Mouse (Mus musculus): ENCODE results near the gene Nabp2. TPM values are rescaled to one million over a fixed set of nuclear protein-coding genes. Genes with fewer than 3 reads are reported as not detected.
A peak's percentile ranks its signal among the peaks of the same experiment; 100 is the strongest.

The Nabp2 gene
- polyA plus RNA-seq, 1 experiment from 2014 or later, result 87.9 TPM

GRCm38 (mm10) chr10:128377940-128378448 is 33.3 kb downstream of the Nabp2 start:
- H3K4me3 ChIP-seq (replicated peaks), result peak overlapping the region; percentile 94
- peak overlapping the region; percentile 99 for H3K9ac ChIP-seq
- no peak for ATAC-seq
- H3K36me3 ChIP-seq, result peaks cover 30% of the 10 kb centered on the region
- no peaks in the 10 kb centered on the region for H3K9me3 ChIP-seq
- 52% methylated on average over 14 of the region's 14 CpGs for WGBS
- peaks cover 15% of the 10 kb centered on the region for H3K4me1 ChIP-seq (replicated peaks)
- peak overlapping the region; percentile 94; the same call in 1 of the 2 replicates for H3K27ac ChIP-seq
- peak overlapping the region; percentile 92 for H3K4me2 ChIP-seq (replicated peaks)
- no peaks in the 10 kb centered on the region for H3K27me3 ChIP-seq (replicated peaks)

GRCm38 (mm10) chr10:128377222-128377939 is 33.9 kb downstream of the Nabp2 start:
- peak overlapping the region; percentile 99 for H3K9ac ChIP-seq
- no peaks in the 10 kb centered on the region for H3K9me3 ChIP-seq
- H3K4me2 ChIP-seq (replicated peaks), result peak overlapping the region; percentile 92
- H3K27ac ChIP-seq, result peak overlapping the region; percentile 94
- WGBS, result under 1% methylated on average over 47 of the region's 47 CpGs
- H3K36me3 ChIP-seq, result peaks cover 24% of the 10 kb centered on the region
- H3K4me1 ChIP-seq (replicated peaks), result peaks cover 15% of the 10 kb centered on the region
- no peaks in the 10 kb centered on the region for H3K27me3 ChIP-seq (replicated peaks)
- ATAC-seq, result peak; percentile 74
- H3K4me3 ChIP-seq (replicated peaks), result peak overlapping the region; percentile 94

GRCm38 (mm10) chr10:128376455-128377211 is 34.7 kb downstream of the Nabp2 start, which contains the start of gene Ankrd52:
Gene Ankrd52 (plus strand): TSS chr10:128377115.
- H3K9ac ChIP-seq, result peak within 1 kb of the TSS; percentile 99
- peak within 1 kb of the TSS; percentile 92 for H3K4me2 ChIP-seq (replicated peaks)
- H3K36me3 ChIP-seq, result peaks cover 16% of the 10 kb centered on the region
- H3K4me3 ChIP-seq (replicated peaks), result peak within 1 kb of the TSS; percentile 94
- peak; percentile 96 for ATAC-seq
- H3K27ac ChIP-seq, result peak within 1 kb of the TSS; percentile 94
- whole genome bisulfite sequencing, result under 1% methylated on average over 42 of the region's 73 CpGs
- no peaks in the 10 kb centered on the region for H3K27me3 ChIP-seq (replicated peaks)
- no peaks in the 10 kb centered on the region for H3K9me3 ChIP-seq
- H3K4me1 ChIP-seq (replicated peaks), result peaks cover 15% of the 10 kb centered on the region

GRCm38 (mm10) chr10:128376099-128376454 is 35.2 kb downstream of the Nabp2 start:
- ATAC-seq, result no peak
- Histone ChIP-seq H3K9ac (peak overlapping the region; percentile 99), H3K4me1 (replicated peaks) (peaks cover 15% of the 10 kb centered on the region), H3K4me2 (replicated peaks) (peak overlapping the region; percentile 92), H3K27me3 (replicated peaks) (no peaks in the 10 kb centered on the region), H3K27ac (peak overlapping the region; percentile 94), H3K9me3 (no peaks in the 10 kb centered on the region), H3K36me3 (peaks cover 13% of the 10 kb centered on the region), H3K4me3 (replicated peaks) (peak overlapping the region; percentile 94)
- 46% methylated on average over 4 of the region's 4 CpGs for WGBS

GRCm38 (mm10) chr10:128374393-128374792 is 36.9 kb downstream of the Nabp2 start:
- no peak overlapping the region for H3K9ac ChIP-seq
- no peak overlapping the region for H3K4me3 ChIP-seq (replicated peaks)
- ATAC-seq, result no peak
- H3K9me3 ChIP-seq, result no peaks in the 10 kb centered on the region
- H3K27ac ChIP-seq, result no peak overlapping the region
- no peak overlapping the region for H3K4me2 ChIP-seq (replicated peaks)
- peaks cover 18% of the 10 kb centered on the region for H3K4me1 ChIP-seq (replicated peaks)
- 76% methylated on average over 6 of the region's 6 CpGs for WGBS
- H3K27me3 ChIP-seq (replicated peaks), result no peaks in the 10 kb centered on the region
- peaks cover 3% of the 10 kb centered on the region; the same call in 1 of the 2 replicates for H3K36me3 ChIP-seq

GRCm38 (mm10) chr10:128372989-128373748 is 38.1 kb downstream of the Nabp2 start:
- Histone ChIP-seq H3K9ac (no peak overlapping the region), H3K27ac (0 out of 2 replicates have a peak overlapping the region, but pooled peaks have one; percentile 13), H3K4me2 (replicated peaks) (no peak overlapping the region), H3K27me3 (replicated peaks) (no peaks in the 10 kb centered on the region), H3K4me3 (replicated peaks) (no peak overlapping the region), H3K9me3 (no peaks in the 10 kb centered on the region), H3K4me1 (replicated peaks) (peaks cover 11% of the 10 kb centered on the region), H3K36me3 (no peaks in the 10 kb centered on the region)
- ATAC-seq, result no peak
- 69% methylated on average over 6 of the region's 6 CpGs for WGBS

GRCm38 (mm10) chr10:128372142-128372541 is 39.1 kb downstream of the Nabp2 start:
- no peak overlapping the region for H3K27ac ChIP-seq
- peaks cover 15% of the 10 kb centered on the region for H3K4me1 ChIP-seq (replicated peaks)
- no peak overlapping the region for H3K4me2 ChIP-seq (replicated peaks)
- ATAC-seq, result no peak
- no peaks in the 10 kb centered on the region for H3K36me3 ChIP-seq
- H3K4me3 ChIP-seq (replicated peaks), result no peak overlapping the region
- no peak overlapping the region for H3K9ac ChIP-seq
- H3K9me3 ChIP-seq, result no peaks in the 10 kb centered on the region
- no peaks in the 10 kb centered on the region for H3K27me3 ChIP-seq (replicated peaks)
- WGBS, result 84% methylated on average over 5 of the region's 5 CpGs

GRCm38 (mm10) chr10:128370601-128371000 is 40.7 kb downstream of the Nabp2 start:
- Histone ChIP-seq H3K9me3 (no peaks in the 10 kb centered on the region), H3K4me2 (replicated peaks) (no peak overlapping the region), H3K27ac (no peak overlapping the region), H3K9ac (no peak overlapping the region), H3K27me3 (replicated peaks) (no peaks in the 10 kb centered on the region), H3K4me3 (replicated peaks) (no peak overlapping the region), H3K4me1 (replicated peaks) (peaks cover 15% of the 10 kb centered on the region), H3K36me3 (no peaks in the 10 kb centered on the region)
- WGBS, result 38% methylated on average over 4 of the region's 4 CpGs
- ATAC-seq, result peak; percentile 22; the same call in 1 of the 2 replicates

GRCm38 (mm10) chr10:128370021-128370420 is 41.3 kb downstream of the Nabp2 start:
- Histone ChIP-seq H3K4me3 (replicated peaks) (no peak overlapping the region), H3K36me3 (no peaks in the 10 kb centered on the region), H3K4me2 (replicated peaks) (no peak overlapping the region), H3K4me1 (replicated peaks) (peaks cover 15% of the 10 kb centered on the region), H3K9ac (no peak overlapping the region), H3K27ac (no peak overlapping the region), H3K27me3 (replicated peaks) (no peaks in the 10 kb centered on the region), H3K9me3 (no peaks in the 10 kb centered on the region)
- 66% methylated on average over 6 of the region's 6 CpGs for WGBS
- no peak for ATAC-seq

GRCm38 (mm10) chr10:128369599-128369998 is 41.7 kb downstream of the Nabp2 start:
- H3K9ac ChIP-seq, result no peak overlapping the region

GRCm38 (mm10) chr10:128369218-128369543 is 42.1 kb downstream of the Nabp2 start:
- WGBS, result under 1% methylated on average over 9 of the region's 9 CpGs

More at GRCm38 (mm10) chr10:128369599-128369998, 41.7 kb downstream of the Nabp2 start:
- Histone ChIP-seq H3K27ac (peak overlapping the region; percentile 95), H3K4me2 (replicated peaks) (peak overlapping the region; percentile 93), H3K4me3 (replicated peaks) (peak overlapping the region; percentile 64; the same call in 1 of the 2 replicates), H3K36me3 (no peaks in the 10 kb centered on the region), H3K27me3 (replicated peaks) (no peaks in the 10 kb centered on the region), H3K9me3 (no peaks in the 10 kb centered on the region), H3K4me1 (replicated peaks) (peaks cover 15% of the 10 kb centered on the region)
- ATAC-seq, result no peak
- 63% methylated on average over 6 of the region's 6 CpGs for WGBS

More at GRCm38 (mm10) chr10:128369218-128369543, 42.1 kb downstream of the Nabp2 start:
- Histone ChIP-seq H3K9me3 (no peaks in the 10 kb centered on the region), H3K9ac (peak overlapping the region; percentile 75), H3K4me3 (replicated peaks) (peak overlapping the region; percentile 64), H3K4me1 (replicated peaks) (peaks cover 15% of the 10 kb centered on the region), H3K4me2 (replicated peaks) (peak overlapping the region; percentile 93), H3K36me3 (no peaks in the 10 kb centered on the region), H3K27me3 (replicated peaks) (no peaks in the 10 kb centered on the region), H3K27ac (peak overlapping the region; percentile 95)
- ATAC-seq, result no peak
